Mouse (Mus musculus): Measurements from ENCODE around the gene Hmg20a. TPM values are rescaled to one million over a fixed set of nuclear protein-coding genes. Genes with fewer than 3 reads are reported as not detected.

The Hmg20a gene
- polyA plus RNA-seq, 1 experiment from 2014 or later = 52.2 TPM

DNA sequence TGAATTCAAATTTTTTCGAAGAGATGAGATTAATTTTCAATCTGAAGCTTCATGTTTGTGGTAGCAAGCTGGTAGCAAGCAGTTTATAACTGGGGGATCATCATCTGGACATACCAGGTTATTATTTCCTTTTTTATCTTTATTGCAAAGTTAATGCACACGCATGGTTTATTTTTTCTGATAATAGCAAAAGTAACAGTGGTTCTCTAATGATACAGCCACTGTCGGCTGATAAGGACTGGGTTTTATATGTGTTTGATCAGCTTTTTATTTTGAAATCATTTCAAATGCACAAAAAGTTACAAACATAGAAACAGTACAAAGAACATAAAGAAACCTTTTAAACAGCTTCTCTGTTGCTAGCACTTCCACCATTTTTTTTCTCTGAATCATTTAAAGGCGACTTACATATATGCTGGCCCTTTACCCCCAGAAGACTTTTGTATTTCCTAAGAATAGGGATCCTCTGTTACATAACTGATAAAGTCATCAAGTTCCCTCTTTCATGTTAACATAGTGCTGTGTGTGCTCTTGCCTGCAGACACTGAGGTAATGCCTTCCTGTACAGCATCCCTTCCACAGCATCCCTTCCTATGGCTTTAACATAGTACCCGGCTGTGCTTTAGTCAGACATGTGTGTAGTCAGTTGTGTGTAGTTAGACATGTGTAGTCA is 60.7 kb downstream of the Hmg20a start:
- H3K4me2 ChIP-seq (ENCODE audit: low read length) = no peak overlapping the region
- ATAC-seq (replicated peaks; ENCODE audit: low FRiP score, low TSS enrichment, low read depth) = no peak
- no peak for DNase-seq (ENCODE audit: low spot score)
- H3K27ac ChIP-seq (ENCODE audit: low read depth) = no peak overlapping the region
- no peak overlapping the region for H3K9ac ChIP-seq (ENCODE audit: low read length)
- no peak overlapping the region for H3K4me3 ChIP-seq (ENCODE audit: low read depth, low read length)
- H3K4me1 ChIP-seq (replicated peaks; ENCODE audit: control insufficient read depth, insufficient read depth, low read length) = no peaks in the 10 kb centered on the region
- peaks cover 50% of the 10 kb centered on the region for H3K36me3 ChIP-seq (ENCODE audit: control insufficient read depth, insufficient read depth, low read length)
- 88% methylated on average over 5 of the region's 5 CpGs for WGBS
- no peaks in the 10 kb centered on the region for H3K9me3 ChIP-seq (ENCODE audit: control insufficient read depth, low read length)
- no peaks in the 10 kb centered on the region for H3K27me3 ChIP-seq (replicated peaks; ENCODE audit: control insufficient read depth, insufficient read depth, low read length)

GRCm38 (mm10) chr9:56482623-56483022 is 64.2 kb downstream of the Hmg20a start:
- WGBS = 92% methylated on average over 4 of the region's 4 CpGs
- no peaks in the 10 kb centered on the region for H3K9me3 ChIP-seq (ENCODE audit: control insufficient read depth, low read length)
- H3K27ac ChIP-seq (ENCODE audit: low read depth) = no peak overlapping the region
- H3K4me1 ChIP-seq (replicated peaks; ENCODE audit: control insufficient read depth, insufficient read depth, low read length) = no peaks in the 10 kb centered on the region
- no peak overlapping the region for H3K4me3 ChIP-seq (ENCODE audit: low read depth, low read length)
- H3K36me3 ChIP-seq (ENCODE audit: control insufficient read depth, insufficient read depth, low read length) = peaks cover 40% of the 10 kb centered on the region
- no peaks in the 10 kb centered on the region for H3K27me3 ChIP-seq (replicated peaks; ENCODE audit: control insufficient read depth, insufficient read depth, low read length)
- no peak overlapping the region for H3K4me2 ChIP-seq (ENCODE audit: low read length)
- ATAC-seq (replicated peaks; ENCODE audit: low FRiP score, low TSS enrichment, low read depth) = no peak
- no peak overlapping the region for H3K9ac ChIP-seq (ENCODE audit: low read length)
- DNase-seq (ENCODE audit: low spot score) = no peak

DNA sequence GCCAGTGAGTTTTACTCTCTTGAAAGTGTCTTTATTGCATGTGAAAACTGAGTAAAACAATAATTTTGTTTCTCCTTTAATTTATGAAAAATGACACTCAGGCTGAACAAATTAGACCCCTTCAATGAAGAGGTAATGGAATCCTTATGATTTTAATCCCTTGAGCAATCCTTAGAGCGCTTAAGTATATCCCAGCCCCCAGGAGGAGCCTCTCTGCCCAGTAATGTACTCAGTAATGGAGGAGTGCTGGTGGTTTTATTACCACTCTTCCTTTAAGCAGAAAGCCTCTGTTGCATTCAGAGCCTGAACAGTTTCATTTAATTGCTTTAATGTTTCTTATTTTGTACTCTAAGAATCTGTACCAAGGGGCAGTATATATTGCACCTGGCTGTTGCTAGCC is 67.0 kb downstream of the Hmg20a start:
- Histone ChIP-seq H3K27ac (ENCODE audit: low read depth) (no peak overlapping the region), H3K9ac (ENCODE audit: low read length) (no peak overlapping the region), H3K27me3 (replicated peaks; ENCODE audit: control insufficient read depth, insufficient read depth, low read length) (no peaks in the 10 kb centered on the region), H3K4me3 (ENCODE audit: low read depth, low read length) (no peak overlapping the region), H3K4me2 (ENCODE audit: low read length) (no peak overlapping the region), H3K36me3 (ENCODE audit: control insufficient read depth, insufficient read depth, low read length) (peaks cover 61% of the 10 kb centered on the region), H3K4me1 (replicated peaks; ENCODE audit: control insufficient read depth, insufficient read depth, low read length) (no peaks in the 10 kb centered on the region), H3K9me3 (ENCODE audit: control insufficient read depth, low read length) (no peaks in the 10 kb centered on the region)
- ATAC-seq (replicated peaks; ENCODE audit: low FRiP score, low TSS enrichment, low read depth) = no peak
- no peak for DNase-seq (ENCODE audit: low spot score)
- 84% methylated on average over 1 of the region's 1 CpGs for WGBS

DNA sequence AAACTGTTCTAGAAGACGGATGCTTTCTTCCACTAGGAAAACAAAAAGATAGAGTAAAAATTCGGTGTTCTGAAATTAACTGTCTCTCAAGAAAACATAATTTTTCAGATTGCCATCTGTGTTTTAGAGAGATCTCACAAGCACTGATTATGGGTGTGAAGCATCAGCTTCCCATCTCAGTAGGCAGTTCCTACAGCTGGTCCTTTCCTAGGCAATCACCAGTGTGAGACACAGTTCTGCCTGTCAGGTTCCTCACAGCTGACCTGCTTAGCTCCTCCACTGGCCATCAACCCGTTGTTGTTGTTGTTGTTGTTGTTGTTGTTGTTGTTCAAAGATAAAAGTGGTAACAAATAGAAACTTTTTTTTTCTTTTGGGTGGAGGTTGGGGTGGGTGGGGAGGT is 67.7 kb downstream of the Hmg20a start:
- Histone ChIP-seq H3K4me1 (replicated peaks; ENCODE audit: control insufficient read depth, insufficient read depth, low read length) (no peaks in the 10 kb centered on the region), H3K4me3 (ENCODE audit: low read depth, low read length) (no peak overlapping the region), H3K27me3 (replicated peaks; ENCODE audit: control insufficient read depth, insufficient read depth, low read length) (no peaks in the 10 kb centered on the region), H3K27ac (ENCODE audit: low read depth) (no peak overlapping the region), H3K36me3 (ENCODE audit: control insufficient read depth, insufficient read depth, low read length) (peaks cover 69% of the 10 kb centered on the region), H3K4me2 (ENCODE audit: low read length) (no peak overlapping the region), H3K9me3 (ENCODE audit: control insufficient read depth, low read length) (no peaks in the 10 kb centered on the region), H3K9ac (ENCODE audit: low read length) (no peak overlapping the region)
- ATAC-seq (replicated peaks; ENCODE audit: low FRiP score, low TSS enrichment, low read depth) (no peak), DNase-seq (ENCODE audit: low spot score) (no peak)
- 81% methylated on average over 3 of the region's 3 CpGs for WGBS

- no peaks in the 10 kb centered on the region for H3K27me3 ChIP-seq (replicated peaks; ENCODE audit: control insufficient read depth, insufficient read depth, low read length)
- peaks cover 66% of the 10 kb centered on the region for H3K36me3 ChIP-seq (ENCODE audit: control insufficient read depth, insufficient read depth, low read length)
- H3K4me2 ChIP-seq (ENCODE audit: low read length) = no peak overlapping the region
- H3K9ac ChIP-seq (ENCODE audit: low read length) = no peak overlapping the region
- no peak for ATAC-seq (replicated peaks; ENCODE audit: low FRiP score, low TSS enrichment, low read depth)
- 94% methylated on average over 3 of the region's 3 CpGs for WGBS
- no peaks in the 10 kb centered on the region for H3K4me1 ChIP-seq (replicated peaks; ENCODE audit: control insufficient read depth, insufficient read depth, low read length)
- no peak for DNase-seq (ENCODE audit: low spot score)
- H3K4me3 ChIP-seq (ENCODE audit: low read depth, low read length) = no peak overlapping the region
- H3K27ac ChIP-seq (ENCODE audit: low read depth) = no peak overlapping the region
- no peaks in the 10 kb centered on the region for H3K9me3 ChIP-seq (ENCODE audit: control insufficient read depth, low read length)
These were observed 69.2 kb downstream of the Hmg20a start for GRCm38 (mm10) chr9:56487651-56488050.

GRCm38 (mm10) chr9:56492391-56492790 is 74.0 kb downstream of the Hmg20a start:
- Histone ChIP-seq H3K9ac (ENCODE audit: low read length) (no peak overlapping the region), H3K9me3 (ENCODE audit: control insufficient read depth, low read length) (no peaks in the 10 kb centered on the region), H3K27me3 (replicated peaks; ENCODE audit: control insufficient read depth, insufficient read depth, low read length) (no peaks in the 10 kb centered on the region), H3K4me1 (replicated peaks; ENCODE audit: control insufficient read depth, insufficient read depth, low read length) (no peaks in the 10 kb centered on the region), H3K4me3 (ENCODE audit: low read depth, low read length) (no peak overlapping the region), H3K27ac (ENCODE audit: low read depth) (peak overlapping the region; percentile 8; the same call in 1 of the 2 replicates), H3K4me2 (ENCODE audit: low read length) (no peak overlapping the region), H3K36me3 (ENCODE audit: control insufficient read depth, insufficient read depth, low read length) (peaks cover 67% of the 10 kb centered on the region)
- DNase-seq (ENCODE audit: low spot score) = no peak
- no peak for ATAC-seq (replicated peaks; ENCODE audit: low FRiP score, low TSS enrichment, low read depth)
- 84% methylated on average over 3 of the region's 3 CpGs for WGBS

GRCm38 (mm10) chr9:56492916-56493315 is 74.5 kb downstream of the Hmg20a start:
- Histone ChIP-seq H3K4me2 (ENCODE audit: low read length) (no peak overlapping the region), H3K27me3 (replicated peaks; ENCODE audit: control insufficient read depth, insufficient read depth, low read length) (no peaks in the 10 kb centered on the region), H3K9ac (ENCODE audit: low read length) (no peak overlapping the region), H3K4me1 (replicated peaks; ENCODE audit: control insufficient read depth, insufficient read depth, low read length) (0 out of 2 replicates have a peak, but pooled peaks cover 5% of the 10 kb centered on the region), H3K27ac (ENCODE audit: low read depth) (peak overlapping the region; percentile 8; the same call in 1 of the 2 replicates), H3K4me3 (ENCODE audit: low read depth, low read length) (no peak overlapping the region), H3K36me3 (ENCODE audit: control insufficient read depth, insufficient read depth, low read length) (peaks cover 63% of the 10 kb centered on the region), H3K9me3 (ENCODE audit: control insufficient read depth, low read length) (no peaks in the 10 kb centered on the region)
- ATAC-seq (replicated peaks; ENCODE audit: low FRiP score, low TSS enrichment, low read depth) = no peak
- WGBS = 53% methylated on average over 1 of the region's 1 CpGs
- no peak for DNase-seq (ENCODE audit: low spot score)

DNA sequence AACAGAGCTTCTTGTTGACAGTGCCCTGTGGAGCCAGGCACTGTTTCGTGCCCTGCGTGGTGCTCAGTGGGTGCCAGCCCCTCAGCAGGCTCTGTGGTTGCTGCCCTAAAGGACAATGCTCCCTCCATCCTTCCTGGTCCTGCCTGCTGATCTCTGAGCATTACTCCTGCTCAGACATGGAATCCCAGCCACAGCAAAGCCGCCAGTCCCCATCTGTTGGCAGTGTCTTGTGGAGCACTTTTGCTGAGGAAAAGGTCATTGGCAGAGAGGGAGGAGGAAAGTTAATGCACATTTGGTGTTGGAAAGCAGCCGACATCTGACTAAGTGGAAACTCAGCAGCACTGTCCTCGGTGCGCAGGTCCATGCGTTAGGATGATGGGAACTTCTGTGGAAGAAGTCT is 76.7 kb downstream of the Hmg20a start:
- Histone ChIP-seq H3K9ac (ENCODE audit: low read length) (no peak overlapping the region), H3K4me3 (ENCODE audit: low read depth, low read length) (no peak overlapping the region), H3K4me2 (ENCODE audit: low read length) (no peak overlapping the region), H3K27ac (ENCODE audit: low read depth) (no peak overlapping the region), H3K27me3 (replicated peaks; ENCODE audit: control insufficient read depth, insufficient read depth, low read length) (no peaks in the 10 kb centered on the region), H3K36me3 (ENCODE audit: control insufficient read depth, insufficient read depth, low read length) (peaks cover 43% of the 10 kb centered on the region), H3K4me1 (replicated peaks; ENCODE audit: control insufficient read depth, insufficient read depth, low read length) (0 out of 2 replicates have a peak, but pooled peaks cover 7% of the 10 kb centered on the region), H3K9me3 (ENCODE audit: control insufficient read depth, low read length) (no peaks in the 10 kb centered on the region)
- DNase-seq (ENCODE audit: low spot score) (no peak), ATAC-seq (replicated peaks; ENCODE audit: low FRiP score, low TSS enrichment, low read depth) (no peak)
- WGBS = 63% methylated on average over 7 of the region's 7 CpGs

DNA sequence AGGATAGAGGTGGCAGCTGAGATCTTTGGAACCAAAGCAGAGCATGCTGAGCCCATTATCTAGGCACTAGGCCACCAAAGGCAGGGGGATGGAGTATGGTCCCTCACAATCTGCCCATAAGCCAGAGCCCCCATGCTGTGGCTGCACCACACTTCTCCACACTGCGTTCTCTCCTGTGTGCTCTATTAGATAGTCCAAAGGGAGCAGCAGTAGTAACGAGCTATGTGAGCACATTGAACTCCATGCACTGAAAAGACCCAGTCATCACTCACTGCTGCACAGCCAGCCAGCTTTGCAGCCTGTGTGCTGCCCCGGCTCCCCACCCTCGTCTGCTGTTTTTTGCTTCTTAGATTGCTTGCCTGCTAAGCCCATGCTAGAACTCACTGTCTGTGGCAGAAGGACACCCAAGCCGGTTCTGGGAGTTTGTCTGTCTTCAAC is 77.4 kb downstream of the Hmg20a start:
- DNase-seq (ENCODE audit: low spot score) (no peak), ATAC-seq (replicated peaks; ENCODE audit: low FRiP score, low TSS enrichment, low read depth) (no peak)
- Histone ChIP-seq H3K27me3 (replicated peaks; ENCODE audit: control insufficient read depth, insufficient read depth, low read length) (no peaks in the 10 kb centered on the region), H3K27ac (ENCODE audit: low read depth) (no peak overlapping the region), H3K4me2 (ENCODE audit: low read length) (no peak overlapping the region), H3K4me1 (replicated peaks; ENCODE audit: control insufficient read depth, insufficient read depth, low read length) (0 out of 2 replicates have a peak, but pooled peaks cover 7% of the 10 kb centered on the region), H3K9me3 (ENCODE audit: control insufficient read depth, low read length) (no peaks in the 10 kb centered on the region), H3K4me3 (ENCODE audit: low read depth, low read length) (no peak overlapping the region), H3K36me3 (ENCODE audit: control insufficient read depth, insufficient read depth, low read length) (peaks cover 36% of the 10 kb centered on the region), H3K9ac (ENCODE audit: low read length) (no peak overlapping the region)
- WGBS = 69% methylated on average over 5 of the region's 5 CpGs
